Mouse (Mus musculus) MEL (cell line): ENCODE data around the gene Aqp12. TPM values are rescaled to one million over a fixed set of nuclear protein-coding genes. Genes with fewer than 3 reads are reported as not detected.
"Not testable (repeated sequence)": the region's sequence is repeated elsewhere in the genome, so short reads cannot be mapped to it uniquely, and the experiment has no call there.

ENCODE experiments used
- DNase-seq: peaks from one replicate; pipeline ENCODE4 v3.0.0; 2011; ENCODE audit warnings: low read depth, low spot score
- H3K27ac ChIP-seq: 2 replicates; pipeline ENCODE4 v1.5.1; 2012; ENCODE audit warnings: low read depth, mild to moderate bottlenecking, control low read depth, low read length, moderate library complexity; ENCODE audit not compliant: control insufficient read depth
- H3K27me3 ChIP-seq, 2 experiments: fragments of 150-350 bp in 1 of 2; sonication (generic) in 1 of 2; 2 replicates each; pipeline ENCODE4 v1.6.1; 2012; ENCODE audit warnings: low read length in 2 of 2, mild to moderate bottlenecking in 2 of 2, improper control_type of control experiment in 1 of 2, moderate library complexity in 1 of 2; ENCODE audit not compliant: insufficient read depth in 2 of 2, control insufficient read depth in 1 of 2
- H3K36me3 ChIP-seq, 2 experiments: 2 replicates each; pipeline ENCODE4 v1.6.1; 2012 to 2014; ENCODE audit warnings: low read length in 2 of 2, improper control_type of control experiment in 1 of 2, inconsistent platforms in 1 of 2, mild to moderate bottlenecking in 1 of 2; ENCODE audit not compliant: insufficient read depth in 2 of 2, control insufficient read depth in 1 of 2
- H3K4me1 ChIP-seq, 2 experiments: fragments of 150-350 bp in 1 of 2; sonication (generic) in 1 of 2; 2 replicates each; pipeline ENCODE4 v1.6.1; 2012; ENCODE audit warnings: low read length in 2 of 2, improper control_type of control experiment in 1 of 2, mild to moderate bottlenecking in 1 of 2; ENCODE audit not compliant: insufficient read depth in 2 of 2, control insufficient read depth in 1 of 2
- H3K4me3 ChIP-seq, 2 experiments: fragments of 150-350 bp in 1 of 2; sonication (generic) in 1 of 2; 2 replicates each; pipeline ENCODE4 v1.5.1; 2012; ENCODE audit warnings: low read depth in 2 of 2, low read length in 2 of 2, mild to moderate bottlenecking in 2 of 2, moderate library complexity in 2 of 2, control low read depth in 1 of 2, improper control_type of control experiment in 1 of 2; ENCODE audit not compliant: control insufficient read depth in 1 of 2, insufficient read depth in 1 of 2
- H3K79me2 ChIP-seq: 2 replicates; pipeline ENCODE4 v1.6.1; 2012; ENCODE audit warnings: mild to moderate bottlenecking, low read length, moderate library complexity; ENCODE audit not compliant: control insufficient read depth, poor library complexity, insufficient read depth
- H3K9ac ChIP-seq: 2 replicates; pipeline ENCODE4 v1.6.1; 2012; ENCODE audit warnings: low read depth, mild to moderate bottlenecking, control low read depth, low read length, moderate library complexity; ENCODE audit not compliant: control insufficient read depth, poor library complexity, severe bottlenecking
- H3K9me3 ChIP-seq: fragments of 150-350 bp; sonication (generic); replicated peaks from 2 replicates; pipeline ENCODE4 v1.6.1; 2012; ENCODE audit warnings: mild to moderate bottlenecking, low read length, improper control_type of control experiment, moderate library complexity; ENCODE audit not compliant: insufficient read depth
- EP300 ChIP-seq, 2 experiments: IDR thresholded peaks; 2 replicates each; pipeline ENCODE4 v1.6.1; 2011; ENCODE audit warnings: improper control_type of control experiment in 2 of 2, low read length in 2 of 2, low read depth in 1 of 2, mild to moderate bottlenecking in 1 of 2
- GABPA ChIP-seq: IDR thresholded peaks from 2 replicates; pipeline ENCODE4 v1.6.1; 2012; ENCODE audit warnings: low read depth, mild to moderate bottlenecking, inconsistent platforms, low read length, improper control_type of control experiment, moderate library complexity
- GATA1 ChIP-seq: IDR thresholded peaks from 2 replicates; pipeline ENCODE4 v1.6.1; 2011; ENCODE audit warnings: low read depth, low read length, improper control_type of control experiment
- HCFC1 ChIP-seq: IDR thresholded peaks from 2 replicates; pipeline ENCODE4 v1.6.1; 2012; ENCODE audit warnings: low read depth, mild to moderate bottlenecking, inconsistent platforms, low read length, improper control_type of control experiment, moderate library complexity
- KAT2A ChIP-seq: conservative IDR thresholded peaks from 2 replicates; pipeline ENCODE4 v1.6.1; 2012; ENCODE audit warnings: low read depth, low read length, improper control_type of control experiment, inconsistent platforms
- MAFK ChIP-seq: IDR thresholded peaks from 2 replicates; pipeline ENCODE4 v1.6.1; 2011; ENCODE audit warnings: low read depth, mild to moderate bottlenecking, low read length, improper control_type of control experiment, borderline replicate concordance
- SIN3A ChIP-seq: IDR thresholded peaks from 2 replicates; pipeline ENCODE4 v1.6.1; 2012; ENCODE audit warnings: low read length, improper control_type of control experiment, inconsistent platforms
- UBTF ChIP-seq: IDR thresholded peaks from 2 replicates; pipeline ENCODE4 v1.6.1; 2012; ENCODE audit warnings: low read depth, mild to moderate bottlenecking, inconsistent platforms, low read length, improper control_type of control experiment, moderate library complexity, borderline replicate concordance; ENCODE audit not compliant: insufficient read depth
- USF2 ChIP-seq, 2 experiments: IDR thresholded peaks; 2 replicates each; pipeline ENCODE4 v1.6.1; 2011 to 2012; ENCODE audit warnings: improper control_type of control experiment in 2 of 2, low read length in 2 of 2, borderline replicate concordance in 1 of 2, inconsistent platforms in 1 of 2, low read depth in 1 of 2, mild to moderate bottlenecking in 1 of 2; ENCODE audit not compliant: insufficient read depth in 1 of 2
- ZNF384 ChIP-seq: IDR thresholded peaks from 2 replicates; pipeline ENCODE4 v1.6.1; 2012; ENCODE audit warnings: low read depth, mild to moderate bottlenecking, inconsistent platforms, low read length, improper control_type of control experiment
- polyA plus RNA-seq, 2 experiments: library from polyadenylated mRNA; stranded (reverse) in 1 of 2; unstranded in 1 of 2; fragments of >175 nt in 1 of 2; fragments of >200 nt in 1 of 2; gene quantifications; 2 replicates each; pipeline versions ENCODE4 v1.2.1 to v1.2.4; 2012; ENCODE audit warnings: low replicate concordance in 2 of 2, low read depth in 1 of 2; ENCODE audit not compliant: insufficient read length in 2 of 2, insufficient read depth in 1 of 2, missing spikeins in 1 of 2
- total RNA-seq: library from RNA; depleted of rRNA; stranded (reverse); fragments of 300-350 nt; gene quantifications from 2 replicates; pipeline ENCODE4 v1.2.3, GENCODE M21; 2012

Aqp12 gene
- total and polyA plus RNA-seq, 3 experiments = not detected

- TF ChIP-seq KAT2A = no peak
- TF ChIP-seq USF2 (IDR thresholded peaks at IDR 0.05; ENCODE audit: borderline replicate concordance in 1 of 2, insufficient read depth in 1 of 2, low read depth in 1 of 2, low read length in 2 of 2) = no peak
- TF ChIP-seq UBTF = no peak
- TF ChIP-seq HCFC1 = no peak
- TF ChIP-seq MAFK = no peak
- TF ChIP-seq GABPA = no peak
- TF ChIP-seq SIN3A = no peak
- no peak for TF ChIP-seq ZNF384
- TF ChIP-seq GATA1 = no peak
- TF ChIP-seq, all 39 proteins: peak for 0
- Histone ChIP-seq H3K27ac (no peak overlapping the region), H3K9ac (no peak overlapping the region), H3K79me2 (no peaks in the 10 kb centered on the region), H3K27me3 (peaks cover 2 to 3% of the 10 kb centered on the region in 2 experiments; a peak in 2 of 4 replicates), H3K9me3 (no peaks in the 10 kb centered on the region), H3K4me1 (peaks cover 2 to 7% of the 10 kb centered on the region in 2 experiments; a peak in 2 of 4 replicates), H3K36me3 (peaks cover 0 to 4% of the 10 kb centered on the region in 2 experiments; a peak in 1 of 4 replicates), H3K4me3 (no peak overlapping the region)
- peak; percentile 28 for DNase-seq
These were observed 47.1 kb upstream of the Aqp12 start for GRCm38 (mm10) chr1:92958999-92959398.

GRCm38 (mm10) chr1:92970791-92971190 lies 35.3 kb upstream of the Aqp12 start:
- not testable (repeated sequence) for DNase-seq, H3K9me3 ChIP-seq

GRCm38 (mm10) chr1:92971879-92972795 lies 34.0 kb upstream of the Aqp12 start:
- Histone ChIP-seq H3K79me2 (no peaks in the 10 kb centered on the region), H3K27me3 (peaks cover 0 to 1% of the 10 kb centered on the region in 2 experiments; a peak in 1 of 4 replicates), H3K27ac (no peak overlapping the region), H3K4me3 (no peak overlapping the region), H3K4me1 (peaks cover 0 to 4% of the 10 kb centered on the region in 2 experiments; a peak in 2 of 4 replicates), H3K36me3 (no peaks in the 10 kb centered on the region), H3K9me3 (no peaks in the 10 kb centered on the region), H3K9ac (no peak overlapping the region)
- no peak for TF ChIP-seq KAT2A
- 0 out of 4 replicates have a peak, but pooled peaks of 1 of the 2 experiments have one; percentile 11 for TF ChIP-seq EP300 (IDR thresholded peaks at IDR 0.05; ENCODE audit: low read depth in 1 of 2, low read length in 2 of 2)
- TF ChIP-seq ZNF384 = peak; percentile 73
- no peak for DNase-seq

More at GRCm38 (mm10) chr1:92970791-92971190, 35.3 kb upstream of the Aqp12 start:
- not testable (repeated sequence) for H3K4me3 ChIP-seq, H3K4me1 ChIP-seq, H3K27ac ChIP-seq, H3K79me2 ChIP-seq, H3K36me3 ChIP-seq, H3K27me3 ChIP-seq, H3K9ac ChIP-seq
